Mouse (Mus musculus): ENCODE data around the gene Efs.
A peak's percentile ranks its signal among the peaks of the same experiment; 100 is the strongest.

The Efs gene

GRCm38 (mm10) chr14:54945975-54946704, 20.2 kb upstream of the Efs start:
- no peak for DNase-seq

- DNase-seq, result no peak
These were observed 19.0 kb upstream of the Efs start for GRCm38 (mm10) chr14:54944939-54945338.

GRCm38 (mm10) chr14:54943971-54944370, 18.0 kb upstream of the Efs start:
- DNase-seq, result no peak

- DNase-seq, result no peak
These were observed 16.6 kb upstream of the Efs start for GRCm38 (mm10) chr14:54942479-54942878.

- DNase-seq, result peak; percentile 40
These were observed 15.4 kb upstream of the Efs start for GRCm38 (mm10) chr14:54941024-54941978.

DNA sequence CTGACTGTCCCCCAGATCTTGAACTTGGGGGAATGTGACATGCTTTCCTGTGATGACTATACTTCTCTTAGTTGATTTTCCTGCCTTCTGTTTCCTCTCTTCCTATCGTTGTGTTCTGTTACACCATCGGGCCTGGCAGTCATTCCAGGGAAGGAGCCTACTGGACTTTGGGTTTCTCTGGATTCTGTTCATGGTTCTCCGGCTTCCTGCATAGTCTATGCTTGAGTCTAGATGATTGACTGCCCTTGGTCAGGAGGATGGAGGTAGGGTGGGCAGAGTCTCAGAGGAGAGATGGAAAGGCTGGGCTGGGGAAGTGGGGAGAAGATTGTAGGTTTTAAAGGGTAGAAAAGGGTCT, 14.2 kb upstream of the Efs start:
- no peak for DNase-seq

DNA sequence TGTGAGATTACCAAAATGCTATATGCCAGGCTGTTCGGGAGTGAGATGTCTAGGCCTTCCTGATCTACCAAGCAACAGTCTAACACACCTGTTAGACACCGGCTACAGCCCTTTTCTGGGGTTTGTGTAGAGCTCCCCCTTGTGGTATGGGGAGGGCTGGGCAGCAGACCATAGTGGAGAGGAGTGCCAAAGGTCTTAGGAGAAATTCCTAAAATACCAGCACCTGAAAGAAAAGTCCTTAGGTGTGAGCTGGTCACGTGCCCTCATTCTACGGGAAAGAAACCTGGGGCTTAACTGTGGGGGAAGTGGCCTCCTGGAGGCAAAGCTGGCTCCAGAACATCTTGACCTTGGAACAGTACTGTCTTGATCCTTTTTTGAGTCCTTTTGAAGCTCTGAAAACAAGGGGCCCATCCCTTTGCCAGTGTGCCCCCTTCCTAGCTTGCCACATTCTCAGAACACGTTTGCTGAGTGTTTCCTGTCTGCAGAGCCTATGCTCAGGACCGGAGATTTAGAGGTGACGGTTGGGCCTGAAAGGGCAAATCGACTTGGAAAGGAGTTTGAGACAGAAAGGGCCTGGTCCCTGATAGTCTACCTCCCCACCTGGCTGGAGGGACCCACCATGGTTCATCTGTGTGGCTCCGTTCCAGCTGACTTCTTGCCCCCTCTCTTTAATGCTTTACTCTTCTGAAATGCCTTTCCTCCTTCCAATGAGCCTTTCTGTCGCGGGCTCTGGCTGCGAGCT, 13.7 kb upstream of the Efs start:
- peak; percentile 83 for DNase-seq

GRCm38 (mm10) chr14:54938431-54939219, 12.7 kb upstream of the Efs start:
- no peak for DNase-seq

DNA sequence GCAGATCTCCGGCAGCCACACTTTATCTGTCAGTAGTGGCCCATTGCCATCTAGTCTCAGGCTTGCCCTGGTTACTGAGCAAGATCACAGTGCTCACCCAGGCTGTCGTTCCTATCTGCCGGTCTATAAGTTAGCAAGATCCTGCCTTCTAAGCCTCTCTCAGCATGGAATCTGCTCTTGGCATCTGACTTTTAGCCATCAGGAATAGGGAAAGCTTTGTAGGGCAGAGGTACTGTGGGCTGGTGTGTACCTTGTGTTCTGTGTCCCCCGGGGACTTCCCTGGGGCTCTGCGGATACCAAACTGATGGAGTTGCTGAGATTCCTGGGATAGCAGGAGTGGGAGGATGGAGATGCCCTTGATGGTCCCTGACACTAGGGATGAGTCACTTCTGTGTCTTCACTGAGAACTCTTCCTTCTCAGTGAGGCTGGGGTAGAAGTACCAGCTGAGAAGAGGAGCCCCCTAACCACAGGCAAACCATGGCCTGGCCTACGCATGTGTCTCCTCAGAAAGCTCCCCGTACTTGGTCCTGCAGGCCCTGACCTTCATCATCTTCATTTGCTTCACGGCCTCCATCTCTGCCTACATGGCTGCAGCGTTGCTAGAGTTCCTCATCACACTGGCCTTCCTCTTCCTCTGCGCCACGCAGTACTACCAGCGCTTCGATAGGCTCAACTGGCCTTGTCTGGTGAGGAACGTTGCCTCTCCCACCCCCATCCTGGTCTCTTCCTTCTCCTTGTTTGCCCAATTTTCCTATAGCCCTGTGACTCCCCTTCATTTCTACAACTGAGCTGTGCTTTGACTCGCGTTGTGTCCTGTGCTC, 11.6 kb upstream of the Efs start:
- no peak for DNase-seq

DNA sequence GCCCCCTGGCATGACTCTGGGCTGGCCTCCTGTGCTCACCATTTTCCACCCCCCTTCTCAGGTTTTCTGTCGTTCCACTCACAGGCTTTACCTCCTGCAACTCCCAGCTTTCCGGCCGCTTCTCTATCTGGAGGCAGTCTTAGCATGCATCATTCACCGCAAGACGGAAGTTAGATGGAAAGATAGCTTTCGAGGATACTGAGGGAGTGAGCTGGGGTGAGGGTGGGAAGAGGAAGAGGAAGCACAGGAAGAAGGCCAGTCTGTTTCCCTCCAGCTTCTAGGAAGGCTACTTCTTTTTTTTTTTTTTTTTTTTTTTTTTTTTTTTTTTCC, 10.9 kb upstream of the Efs start:
- DNase-seq, result no peak

DNA sequence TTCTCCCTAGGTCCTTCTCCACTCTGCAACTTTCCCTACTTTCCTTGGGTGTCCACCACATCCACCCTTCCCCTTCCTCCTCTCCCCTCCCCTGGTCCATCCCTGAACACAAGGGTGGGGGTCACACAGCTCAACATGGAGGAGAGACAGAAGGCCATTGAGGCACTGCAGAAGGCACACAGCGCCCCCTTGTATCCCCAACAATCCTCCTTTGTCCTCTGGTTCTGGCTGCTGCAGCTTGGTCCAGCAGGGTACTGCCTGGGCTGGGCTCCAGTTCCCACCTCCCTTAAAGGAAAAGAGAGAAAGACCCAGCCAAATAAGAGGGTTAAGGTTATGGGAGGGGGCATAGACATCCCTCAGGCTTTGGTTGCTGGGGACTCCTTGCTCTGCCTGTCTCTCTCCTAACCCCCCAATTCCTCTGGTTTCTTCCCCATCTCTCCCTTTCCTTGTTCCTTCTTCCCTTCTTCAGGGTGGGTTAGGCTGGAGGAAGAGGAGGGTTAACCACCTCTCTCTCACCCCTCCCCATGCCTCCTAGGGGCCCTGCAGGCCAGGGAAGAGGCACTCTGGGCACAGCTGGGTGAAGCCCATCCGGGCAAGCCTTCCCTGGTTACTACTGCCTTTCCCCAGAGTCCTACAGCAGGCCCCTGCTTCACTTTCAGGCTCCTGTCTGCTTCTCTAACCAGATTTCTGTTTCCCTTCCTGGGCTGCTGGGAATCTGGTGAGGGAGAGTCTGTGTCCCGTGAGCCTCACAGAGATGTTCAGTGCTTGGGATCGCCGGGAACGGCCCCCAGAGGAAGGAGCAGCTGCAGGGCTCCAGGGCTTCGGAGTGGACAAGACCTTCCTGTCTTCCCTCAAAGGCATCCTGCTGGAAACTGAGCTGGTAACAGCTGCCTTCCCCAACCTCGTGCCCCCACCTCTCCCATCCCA, 10.2 kb upstream of the Efs start, which contains the start of gene Cmtm5:
Gene Cmtm5 (plus strand): TSS at position 358 of the 927 bp plus-strand sequence.
- DNase-seq, result no peak

GRCm38 (mm10) chr14:54932645-54933150, 6.8 kb upstream of the Efs start, which contains the start of gene Il25:
TSS of gene Il25 (plus strand) at chr14:54932695.
- DNase-seq, result no peak

- DNase-seq, result no peak
These were observed 4.5 kb upstream of the Efs start for GRCm38 (mm10) chr14:54930431-54930830.

- no peak for DNase-seq
These were observed 3.9 kb upstream of the Efs start for GRCm38 (mm10) chr14:54929801-54930200.

DNA sequence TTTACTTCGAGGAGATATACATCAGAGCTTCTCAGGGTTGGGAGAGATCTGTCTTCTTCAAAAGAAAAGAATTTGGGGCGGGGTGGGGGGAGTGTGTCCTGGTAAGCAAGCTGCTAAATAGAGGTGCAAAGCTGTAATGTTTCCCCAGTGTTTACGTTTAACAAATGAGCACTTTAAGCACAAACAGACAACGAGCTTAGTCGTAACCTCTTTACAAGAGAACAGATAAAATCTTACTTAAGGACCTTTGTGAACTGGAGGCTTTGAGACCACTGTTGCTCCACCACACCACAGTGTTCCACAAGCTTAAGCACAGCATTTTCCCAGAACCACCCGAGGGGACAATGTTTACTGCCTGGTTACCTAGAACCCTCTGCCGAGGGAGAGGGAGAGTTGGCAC, 1.4 kb upstream of the Efs start:
- DNase-seq, result no peak

GRCm38 (mm10) chr14:54926401-54927158, 654 bp upstream of the Efs start:
- peak; percentile 24 for DNase-seq

GRCm38 (mm10) chr14:54924641-54925348, 1.1 kb downstream of the Efs start:
- DNase-seq, result no peak

GRCm38 (mm10) chr14:54920076-54920685, 5.7 kb downstream of the Efs start:
- no peak for DNase-seq
